8 mouse cellular contexts compared by ENCODE assay signal in genomic region chr14:76506425-76507205, GRCm38 (mm10). TPM values are rescaled to one million over a fixed set of nuclear protein-coding genes. Genes with fewer than 3 reads are reported as not detected.
DNase-seq lines count a peak whose midpoint lies in the region; ATAC-seq and TF ChIP-seq lines count a peak whose summit lies in the region.

No protein-coding gene starts in this region.

- peaks cover 41% of the 10 kb centered on the region for H3K36me3 ChIP-seq in erythroblast, embryonic 14.5 days (ENCODE audit: control insufficient read depth)
- peaks cover 18% of the 10 kb centered on the region; the same call in 1 of the 2 replicates for H3K36me3 ChIP-seq in kidney, postnatal 0 days (ENCODE audit: insufficient read depth, low read length)
- H3K36me3 ChIP-seq in midbrain, embryonic 15.5 days (replicated peaks) = 0 out of 2 replicates have a peak, but pooled peaks cover 7% of the 10 kb centered on the region

- no peaks in the 10 kb centered on the region for H3K27me3 ChIP-seq in erythroblast, embryonic 14.5 days (ENCODE audit: control insufficient read depth)
- H3K27me3 ChIP-seq in kidney, postnatal 0 days (ENCODE audit: insufficient read depth, low read length) = no peaks in the 10 kb centered on the region
- no peaks in the 10 kb centered on the region for H3K27me3 ChIP-seq in midbrain, embryonic 15.5 days (replicated peaks)

- 19% methylated on average over 27 of the region's 27 CpGs for WGBS in kidney, postnatal 0 days
- 28% methylated on average over 27 of the region's 27 CpGs for WGBS in midbrain, embryonic 15.5 days

- no peaks in the 10 kb centered on the region; the same call in 1 of the 2 replicates for H3K9me3 ChIP-seq in erythroblast, embryonic 14.5 days (ENCODE audit: control insufficient read depth, low read length)
- H3K9me3 ChIP-seq in kidney, postnatal 0 days (replicated peaks; ENCODE audit: low read length) = no peaks in the 10 kb centered on the region
- H3K9me3 ChIP-seq in midbrain, embryonic 15.5 days = no peaks in the 10 kb centered on the region

- no peak for ATAC-seq in erythroblast, adult 5-6 weeks (replicated peaks; ENCODE audit: low FRiP score, poor library complexity, severe bottlenecking)
- no peak for ATAC-seq in kidney, postnatal 0 days (replicated peaks; ENCODE audit: low FRiP score, low read depth)
- ATAC-seq in midbrain, embryonic 15.5 days (replicated peaks) = no peak

- H3K4me1 ChIP-seq in erythroblast, embryonic 14.5 days (ENCODE audit: control insufficient read depth) = peaks cover 36% of the 10 kb centered on the region
- 0 out of 2 replicates have a peak, but pooled peaks cover 5% of the 10 kb centered on the region for H3K4me1 ChIP-seq in kidney, postnatal 0 days (replicated peaks; ENCODE audit: insufficient read depth, low read length)
- peaks cover 23% of the 10 kb centered on the region for H3K4me1 ChIP-seq in midbrain, embryonic 15.5 days

- DNase-seq in thymus, postnatal 4 days = peak; percentile 25
- DNase-seq in thymus, postnatal 0 days (ENCODE audit: low spot score) = no peak
- DNase-seq in heart, adult 8-10 months (ENCODE audit: low spot score) = peak; percentile 30
- peak; percentile 61 for DNase-seq in kidney, postnatal 0 days (ENCODE audit: low spot score)
- no peak for DNase-seq in spleen, postnatal 14 days (ENCODE audit: low spot score in 2 of 2)

- H3K9ac ChIP-seq in kidney, postnatal 0 days (ENCODE audit: low read depth, low read length) = peak overlapping the region; percentile 98
- H3K9ac ChIP-seq in midbrain, embryonic 15.5 days = peak overlapping the region; percentile 93

- H3K27ac ChIP-seq in kidney, postnatal 0 days = peak overlapping the region; percentile 99
- peak overlapping the region; percentile 99 for H3K27ac ChIP-seq in midbrain, embryonic 15.5 days

- peak overlapping the region; percentile 88 for H3K4me2 ChIP-seq in kidney, postnatal 0 days (ENCODE audit: low read length)
- peak overlapping the region; percentile 94 for H3K4me2 ChIP-seq in midbrain, embryonic 15.5 days

- peak overlapping the region; percentile 89 for H3K4me3 ChIP-seq in erythroblast, embryonic 14.5 days (replicated peaks)
- H3K4me3 ChIP-seq in kidney, postnatal 0 days (replicated peaks; ENCODE audit: low read depth, low read length) = peak overlapping the region; percentile 96
- peak overlapping the region; percentile 63 for H3K4me3 ChIP-seq in midbrain, embryonic 15.5 days

- no peak for TF ChIP-seq CTCF in kidney, postnatal 0 days (IDR thresholded peaks at IDR 0.05; ENCODE audit: low read depth)

RNA-seq across cellular contexts. Expression of gene Serp2, which starts 50.1 kb away (rescaled TPM):
- polyA plus RNA-seq in erythroblast, embryonic 14.5 days (2012) = 0.07 and 0.15 TPM in 2 replicates
- not detected in 2 replicates for total RNA-seq in erythroblast, adult 5-6 weeks (2015; ENCODE audit: low replicate concordance)
- not detected in 2 replicates for total RNA-seq in erythroblast, adult 5-6 weeks (2017; ENCODE audit: low replicate concordance)
- 5.8 and 6.6 TPM in 2 replicates for polyA plus RNA-seq in thymus, postnatal 0 days (2015; fragmentation: Nextera tagmentation; extraction: Ambion mirVana)
- 1 to 10 TPM in 1 of 4 experiments, under 1 TPM in 1, not detected in 2; 0.54 to 1.0 TPM for total RNA-seq in heart, adult 8-10 months (2022)
- 13.1 and 13.7 TPM in 2 replicates for polyA plus RNA-seq in kidney, postnatal 0 days (2015; fragmentation: Nextera tagmentation; extraction: Ambion mirVana)
- 186 and 187 TPM in 2 replicates for polyA plus RNA-seq in midbrain, embryonic 15.5 days (2015; fragmentation: Nextera tagmentation; extraction: Ambion mirVana)

Comparison
In these comparisons a context has a peak if more than half of its experiments do, and no peak if none do; other contexts are left out.
1. DNase-seq: peak in thymus, postnatal 4 days (single experiment), heart, adult 8-10 months (single experiment) and kidney, postnatal 0 days (single experiment); none in thymus, postnatal 0 days (single experiment) and spleen, postnatal 14 days (0 of 2).
2. RNA of gene Serp2, which starts 50.1 kb away (polyA plus RNA-seq): 186 to 187 TPM in midbrain, embryonic 15.5 days; 13.1 to 13.7 TPM in kidney, postnatal 0 days, 5.8 to 6.6 TPM in thymus, postnatal 0 days and 0.07 to 0.15 TPM in erythroblast, embryonic 14.5 days; every median in the first group is over 10 times any median in the second.
3. Peak in every context shown above with its lines, with median percentiles within 50 percentile points of each other: H3K4me3 ChIP-seq.